Mouse (Mus musculus) thymus, postnatal 4 days (tissue): ENCODE data around the gene Ano3.

Source experiments
- DNase-seq: peaks from one replicate; pipeline ENCODE4 v3.0.0; 2021

Gene Ano3

GRCm38 (mm10) chr2:110806302-110807093 lies 144.2 kb downstream of the Ano3 start:
- no peak for DNase-seq

- no peak for DNase-seq
Observed at GRCm38 (mm10) chr2:110795928-110796327, 154.8 kb downstream of the Ano3 start.

- no peak for DNase-seq
Observed at GRCm38 (mm10) chr2:110795433-110795832, 155.3 kb downstream of the Ano3 start.

GRCm38 (mm10) chr2:110787396-110787795 lies 163.3 kb downstream of the Ano3 start:
- DNase-seq: no peak

GRCm38 (mm10) chr2:110759434-110759833 lies 191.3 kb downstream of the Ano3 start:
- DNase-seq: no peak

- no peak for DNase-seq
Observed at GRCm38 (mm10) chr2:110757556-110757955, 193.2 kb downstream of the Ano3 start.

- DNase-seq: no peak
Observed at GRCm38 (mm10) chr2:110740493-110740892, 210.2 kb downstream of the Ano3 start.

GRCm38 (mm10) chr2:110739781-110740180 lies 210.9 kb downstream of the Ano3 start:
- DNase-seq: no peak

- no peak for DNase-seq
Observed at GRCm38 (mm10) chr2:110737981-110738380, 212.7 kb downstream of the Ano3 start.

- no peak for DNase-seq
Observed at GRCm38 (mm10) chr2:110737236-110737635, 213.5 kb downstream of the Ano3 start.

GRCm38 (mm10) chr2:110726106-110726505 lies 224.6 kb downstream of the Ano3 start:
- DNase-seq: no peak

GRCm38 (mm10) chr2:110722208-110722607 lies 228.5 kb downstream of the Ano3 start:
- no peak for DNase-seq

GRCm38 (mm10) chr2:110721290-110721753 lies 229.4 kb downstream of the Ano3 start, which contains the start of gene Muc15:
Gene Muc15 (plus strand): TSS chr2:110721340.
- no peak for DNase-seq

GRCm38 (mm10) chr2:110719051-110719450 lies 231.7 kb downstream of the Ano3 start:
- DNase-seq: no peak

- no peak for DNase-seq
Observed at GRCm38 (mm10) chr2:110710055-110710720, 240.5 kb downstream of the Ano3 start.

- no peak for DNase-seq
Observed at GRCm38 (mm10) chr2:110709436-110709835, 241.3 kb downstream of the Ano3 start.

GRCm38 (mm10) chr2:110671071-110671624 lies 279.6 kb downstream of the Ano3 start:
- DNase-seq: no peak

- no peak for DNase-seq
Observed at GRCm38 (mm10) chr2:110663329-110663728, 287.4 kb downstream of the Ano3 start.

- DNase-seq: no peak
Observed at GRCm38 (mm10) chr2:110644846-110645245, 305.9 kb downstream of the Ano3 start.

- no peak for DNase-seq
Observed at GRCm38 (mm10) chr2:110644358-110644757, 306.4 kb downstream of the Ano3 start.
